Mouse (Mus musculus): Measurements from ENCODE around the gene Tmprss4. TPM values are rescaled to one million over a fixed set of nuclear protein-coding genes. Genes with fewer than 3 reads are reported as not detected.

The Tmprss4 gene
- polyA plus RNA-seq (2012; rRNA removed), result 0.14 TPM in 1 of 2 replicates, not detected in the other

GRCm38 (mm10) chr9:45203797-45204410 is at the start of gene Tmprss4:
Gene Tmprss4, minus strand, starts transcription at chr9:45204092.

GRCm38 (mm10) chr9:45181770-45182169 is 22.1 kb downstream of the Tmprss4 start, which contains the start of gene BC049352:
Gene BC049352, plus strand, starts transcription at chr9:45182007.

GRCm38 (mm10) chr9:45138191-45139032 is 65.5 kb downstream of the Tmprss4 start, which contains the start of gene Scn4b:
Gene Scn4b, plus strand, starts transcription at chr9:45138395.

Other genes with a start within 250 kb of the Tmprss4 start
- gene Ube4a, start 238.5 kb downstream of the Tmprss4 start, polyA plus RNA-seq (2012; rRNA removed), result 26.6 and 29.3 TPM in 2 replicates
- not detected in 2 replicates for gene Cd3g, start 223.7 kb downstream of the Tmprss4 start, polyA plus RNA-seq (2012; rRNA removed)
- not detected in 2 replicates for gene Cd3d, start 222.3 kb downstream of the Tmprss4 start, polyA plus RNA-seq (2012; rRNA removed)
- gene Cd3e, start 194.5 kb downstream of the Tmprss4 start, polyA plus RNA-seq (2012; rRNA removed), result not detected in 2 replicates
- 1.6 and 4.1 TPM in 2 replicates for gene Mpzl2, start 164.3 kb downstream of the Tmprss4 start, polyA plus RNA-seq (2012; rRNA removed)
- gene Mpzl3, start 148.9 kb downstream of the Tmprss4 start, polyA plus RNA-seq (2012; rRNA removed), result 0.90 and 1.2 TPM in 2 replicates
- 0.07 and 0.17 TPM in 2 replicates for gene Jaml, start 124.9 kb downstream of the Tmprss4 start, polyA plus RNA-seq (2012; rRNA removed)
- 10.3 and 10.8 TPM in 2 replicates for gene Scn2b, start 86.3 kb downstream of the Tmprss4 start, polyA plus RNA-seq (2012; rRNA removed)
- 0.38 and 0.80 TPM in 2 replicates for gene Scn4b, start 65.7 kb downstream of the Tmprss4 start, polyA plus RNA-seq (2012; rRNA removed)
- 0.32 and 0.51 TPM in 2 replicates for gene BC049352, start 22.1 kb downstream of the Tmprss4 start, polyA plus RNA-seq (2012; rRNA removed)
- 0.63 and 0.83 TPM in 2 replicates for gene Il10ra, start 65.1 kb upstream of the Tmprss4 start, polyA plus RNA-seq (2012; rRNA removed)
- 0.01 and 0.26 TPM in 2 replicates for gene Tmprss13, start 115.0 kb upstream of the Tmprss4 start, polyA plus RNA-seq (2012; rRNA removed)
- 622 and 639 TPM in 2 replicates for gene Fxyd6, start 166.1 kb upstream of the Tmprss4 start, polyA plus RNA-seq (2012; rRNA removed)
- gene Fxyd2, start 195.6 kb upstream of the Tmprss4 start, polyA plus RNA-seq (2012; rRNA removed), result 15.9 and 19.1 TPM in 2 replicates
- 30.4 and 45.8 TPM in 2 replicates for gene Dscaml1, start 222.5 kb upstream of the Tmprss4 start, polyA plus RNA-seq (2012; rRNA removed)